Mouse (Mus musculus): ENCODE measurements around the gene Numb. TPM values are rescaled to one million over a fixed set of nuclear protein-coding genes. Genes with fewer than 3 reads are reported as not detected.

The Numb gene
- total and polyA plus RNA-seq, 3 experiments, result 8.4 to 14.6 TPM; not detected in 1

GRCm38 (mm10) chr12:83925160-83925703, 3.5 kb upstream of the Numb start:
- no peak overlapping the region for H3K4me3 ChIP-seq (ENCODE audit: control insufficient read depth in 1 of 2, insufficient read depth in 1 of 2, low read depth in 2 of 2, low read length in 2 of 2)
- no peaks in the 10 kb centered on the region for H3K27me3 ChIP-seq (ENCODE audit: control insufficient read depth in 1 of 2, insufficient read depth in 2 of 2, low read length in 2 of 2)
- H3K9ac ChIP-seq (ENCODE audit: control insufficient read depth, low read depth, low read length, poor library complexity, severe bottlenecking), result no peak overlapping the region
- H3K4me1 ChIP-seq (ENCODE audit: control insufficient read depth in 1 of 2, insufficient read depth in 2 of 2, low read length in 2 of 2), result peaks cover 14 to 28% of the 10 kb centered on the region in 2 experiments
- no peaks in the 10 kb centered on the region for H3K9me3 ChIP-seq (replicated peaks; ENCODE audit: insufficient read depth, low read length)
- no peak for TF ChIP-seq RAD21 (IDR thresholded peaks at IDR 0.05; ENCODE audit: low read depth, low read length)
- peaks cover 0 to 33% of the 10 kb centered on the region in 2 experiments; a peak in 2 of 4 replicates for H3K36me3 ChIP-seq (ENCODE audit: control insufficient read depth in 1 of 2, insufficient read depth in 2 of 2, low read length in 2 of 2)
- no peak for DNase-seq (ENCODE audit: low read depth, low spot score)
- peaks cover 10% of the 10 kb centered on the region for H3K79me2 ChIP-seq (ENCODE audit: control insufficient read depth, insufficient read depth, low read length, poor library complexity)
- no peak overlapping the region for H3K27ac ChIP-seq (ENCODE audit: control insufficient read depth, low read depth, low read length)

GRCm38 (mm10) chr12:83924332-83924731, 2.6 kb upstream of the Numb start:
- no peaks in the 10 kb centered on the region for H3K27me3 ChIP-seq (ENCODE audit: control insufficient read depth in 1 of 2, insufficient read depth in 2 of 2, low read length in 2 of 2)
- H3K79me2 ChIP-seq (ENCODE audit: control insufficient read depth, insufficient read depth, low read length, poor library complexity), result peaks cover 12% of the 10 kb centered on the region
- no peak overlapping the region for H3K4me3 ChIP-seq (ENCODE audit: control insufficient read depth in 1 of 2, insufficient read depth in 1 of 2, low read depth in 2 of 2, low read length in 2 of 2)
- no peaks in the 10 kb centered on the region for H3K9me3 ChIP-seq (replicated peaks; ENCODE audit: insufficient read depth, low read length)
- peaks cover 10 to 24% of the 10 kb centered on the region in 2 experiments for H3K4me1 ChIP-seq (ENCODE audit: control insufficient read depth in 1 of 2, insufficient read depth in 2 of 2, low read length in 2 of 2)
- H3K27ac ChIP-seq (ENCODE audit: control insufficient read depth, low read depth, low read length), result no peak overlapping the region
- peaks cover 0 to 30% of the 10 kb centered on the region in 2 experiments; a peak in 2 of 4 replicates for H3K36me3 ChIP-seq (ENCODE audit: control insufficient read depth in 1 of 2, insufficient read depth in 2 of 2, low read length in 2 of 2)
- TF ChIP-seq NELFE (IDR thresholded peaks at IDR 0.05; ENCODE audit: low read depth, low read length) (no peak), USF2 (IDR thresholded peaks at IDR 0.05; ENCODE audit: borderline replicate concordance in 1 of 2, insufficient read depth in 1 of 2, low read depth in 1 of 2, low read length in 2 of 2) (no peak), ELF1 (IDR thresholded peaks at IDR 0.05; ENCODE audit: low read depth, low read length) (no peak)
- DNase-seq (ENCODE audit: low read depth, low spot score), result no peak
- no peak overlapping the region for H3K9ac ChIP-seq (ENCODE audit: control insufficient read depth, low read depth, low read length, poor library complexity, severe bottlenecking)

DNA sequence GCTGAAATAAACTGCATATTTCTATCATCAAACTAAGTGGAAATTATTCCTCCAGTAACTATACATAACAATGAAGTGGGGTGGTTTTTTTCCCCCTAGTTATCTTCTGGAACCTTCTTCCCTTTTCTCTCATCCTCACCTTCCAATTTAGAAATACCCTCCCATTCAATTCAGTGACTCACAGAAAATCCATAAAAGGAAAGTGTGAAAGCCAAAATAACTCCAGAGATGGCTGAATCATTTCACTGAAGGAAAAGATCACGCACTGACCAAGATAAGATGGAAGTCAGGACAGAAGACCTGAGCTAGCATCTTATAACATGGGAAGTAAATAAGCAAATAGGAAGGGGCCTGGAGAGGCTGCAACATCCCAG, 1.7 kb upstream of the Numb start:
- DNase-seq (ENCODE audit: low read depth, low spot score), result no peak
- Histone ChIP-seq H3K27ac (ENCODE audit: control insufficient read depth, low read depth, low read length) (no peak overlapping the region), H3K4me1 (ENCODE audit: control insufficient read depth in 1 of 2, insufficient read depth in 2 of 2, low read length in 2 of 2) (peaks cover 4 to 18% of the 10 kb centered on the region in 2 experiments; a peak in 3 of 4 replicates), H3K9me3 (replicated peaks; ENCODE audit: insufficient read depth, low read length) (no peaks in the 10 kb centered on the region), H3K4me3 (ENCODE audit: control insufficient read depth in 1 of 2, insufficient read depth in 1 of 2, low read depth in 2 of 2, low read length in 2 of 2) (no peak overlapping the region), H3K36me3 (ENCODE audit: control insufficient read depth in 1 of 2, insufficient read depth in 2 of 2, low read length in 2 of 2) (peaks cover 0 to 23% of the 10 kb centered on the region in 2 experiments; a peak in 2 of 4 replicates), H3K27me3 (ENCODE audit: control insufficient read depth in 1 of 2, insufficient read depth in 2 of 2, low read length in 2 of 2) (no peaks in the 10 kb centered on the region), H3K79me2 (ENCODE audit: control insufficient read depth, insufficient read depth, low read length, poor library complexity) (peaks cover 12% of the 10 kb centered on the region), H3K9ac (ENCODE audit: control insufficient read depth, low read depth, low read length, poor library complexity, severe bottlenecking) (no peak overlapping the region)
- TF ChIP-seq GATA1 (IDR thresholded peaks at IDR 0.05; ENCODE audit: low read depth, low read length) (no peak), POLR2A (IDR thresholded peaks at IDR 0.05; ENCODE audit: control insufficient read depth in 1 of 2, insufficient read depth in 1 of 2, low read depth in 1 of 2, low read length in 2 of 2, poor library complexity in 1 of 2) (no peak), CTCF (IDR thresholded peaks at IDR 0.05 in 2 of 3, conservative IDR thresholded peaks at IDR 0.05 in 1 of 3; ENCODE audit: control insufficient read depth in 1 of 3, insufficient read depth in 1 of 3, low read depth in 2 of 3, low read length in 3 of 3, poor library complexity in 1 of 3, severe bottlenecking in 1 of 3) (no peak), MAFK (IDR thresholded peaks at IDR 0.05; ENCODE audit: borderline replicate concordance, low read depth, low read length) (no peak), NELFE (IDR thresholded peaks at IDR 0.05; ENCODE audit: low read depth, low read length) (no peak), TCF12 (IDR thresholded peaks at IDR 0.05; ENCODE audit: low read depth, low read length) (no peak), E2F4 (IDR thresholded peaks at IDR 0.05; ENCODE audit: borderline replicate concordance, low read depth, low read length) (no peak), ZKSCAN1 (IDR thresholded peaks at IDR 0.05; ENCODE audit: low read depth, low read length) (no peak), ZC3H11A (IDR thresholded peaks at IDR 0.05; ENCODE audit: low read depth, low read length) (no peak), TAL1 (IDR thresholded peaks at IDR 0.05; ENCODE audit: low read length) (no peak), NRF1 (IDR thresholded peaks at IDR 0.05; ENCODE audit: insufficient read depth, low read depth, low read length, poor library complexity, severe bottlenecking) (no peak), CHD2 (IDR thresholded peaks at IDR 0.05; ENCODE audit: low read length) (no peak), MEF2A (IDR thresholded peaks at IDR 0.05; ENCODE audit: extremely low read depth, insufficient replicate concordance, low read depth, low read length, poor library complexity, severe bottlenecking) (no peak), RAD21 (IDR thresholded peaks at IDR 0.05; ENCODE audit: low read depth, low read length) (no peak), ELF1 (IDR thresholded peaks at IDR 0.05; ENCODE audit: low read depth, low read length) (no peak)

Data from MEL (cell line).